Mouse (Mus musculus) liver, adult 2 months (tissue): ENCODE results near the gene Zdhhc18.

Experiments used
- CTCF ChIP-seq: fragments of 200-500 bp; IDR thresholded peaks from 2 replicates; pipeline ENCODE4 v1.5.1; 2011; ENCODE audit warnings: low read depth, low read length, control low read depth
- POLR2A ChIP-seq: fragments of 200-500 bp; IDR thresholded peaks from 2 replicates; pipeline ENCODE4 v1.6.1; 2011; ENCODE audit warnings: low read length, control low read depth; ENCODE audit not compliant: insufficient read depth; ENCODE audit errors: extremely low read depth

DNA sequence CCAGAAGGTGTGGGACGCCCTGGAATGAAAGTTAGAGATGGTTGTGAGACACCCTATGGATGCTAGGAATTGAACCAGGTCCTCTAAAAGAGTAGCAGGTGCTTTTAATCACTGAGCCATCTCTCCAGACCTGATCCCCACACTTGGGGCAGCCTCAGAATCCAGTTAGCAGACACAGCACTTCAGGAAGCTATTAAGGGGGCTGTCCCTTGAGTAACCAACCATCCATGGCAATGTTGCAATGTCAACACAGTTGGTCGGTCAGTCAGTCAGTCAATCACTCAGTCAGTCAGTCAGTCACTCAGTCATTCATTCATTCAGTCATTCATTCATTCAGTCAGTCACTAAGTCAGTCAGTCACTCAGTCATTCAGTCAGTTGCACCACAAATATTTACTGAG, 21.4 kb downstream of the Zdhhc18 start:
- TF ChIP-seq CTCF (no peak), POLR2A (no peak)
